8 mouse cellular contexts compared by ENCODE assay signal in the genomic region with DNA sequence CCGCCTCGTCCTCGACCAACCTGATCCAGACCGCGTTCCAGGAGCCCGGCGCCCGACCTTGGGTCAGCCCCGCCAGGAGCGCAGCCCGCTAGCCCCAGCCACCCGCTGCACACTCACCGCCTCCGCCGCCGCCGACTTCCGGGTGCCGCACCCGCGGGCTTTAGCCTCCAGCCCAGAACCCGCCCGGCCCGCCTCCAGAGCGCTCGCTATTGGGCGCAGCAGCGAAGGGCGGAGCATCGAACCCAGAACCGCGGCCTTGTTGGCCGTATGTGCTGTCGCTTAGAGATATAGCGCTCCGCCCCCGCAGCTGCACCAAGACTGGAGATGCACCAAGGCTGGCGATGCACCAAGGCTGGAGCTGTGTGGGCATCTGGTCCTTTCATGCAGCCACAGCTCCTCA. TPM values are rescaled to one million over a fixed set of nuclear protein-coding genes. Genes with fewer than 3 reads are reported as not detected.
A peak's percentile ranks its signal among the peaks of the same experiment; 100 is the strongest.
DNase-seq lines count a peak whose midpoint lies in the region; ATAC-seq and TF ChIP-seq lines count a peak whose summit lies in the region.

No protein-coding gene starts in this region.

- no peaks in the 10 kb centered on the region for H3K36me3 ChIP-seq in hindbrain, embryonic 14.5 days (replicated peaks; ENCODE audit: control insufficient read depth, insufficient read depth)

- peak; percentile 88 for ATAC-seq in Patski
- ATAC-seq in hindbrain, embryonic 14.5 days (ENCODE audit: low FRiP score) = peak; percentile 92

- H3K9ac ChIP-seq in hindbrain, embryonic 14.5 days = peak overlapping the region; percentile 74

- no peaks in the 10 kb centered on the region for H3K27me3 ChIP-seq in Patski
- no peaks in the 10 kb centered on the region for H3K27me3 ChIP-seq in hindbrain, embryonic 14.5 days (ENCODE audit: control insufficient read depth, insufficient read depth, low read length)

- no peak for TF ChIP-seq CTCF in Patski (IDR thresholded peaks at IDR 0.05)

- CTCF ChIA-PET in Patski (lab: Charles Lee) = interaction anchor here (1.1 to 4.7 kb wide), 4 partner anchors 99 to 455 kb away, joined by 3 to 33 read pairs (median 12); no protein-coding TSS in a partner anchor

- peak; percentile 61 for DNase-seq in Patski (ENCODE audit: low read depth, low spot score)
- DNase-seq in cerebellum, postnatal 14 days = peak; percentile 96 to 98
- peak; percentile 95 for DNase-seq in frontal cortex, postnatal 14 days (ENCODE audit: low spot score in 2 of 2)
- peak; percentile 96 for DNase-seq in hindbrain, embryonic 14.5 days (ENCODE audit: low spot score)
- peak; percentile 96 to 97 for DNase-seq in layer of hippocampus, postnatal 36 days
- peak; percentile 98 for DNase-seq in lung, postnatal 36 days
- DNase-seq in retina, postnatal 1 day = peak; percentile 98
- peak; percentile 91 to 95 for DNase-seq in urinary bladder, adult 18-20 months (ENCODE audit: low spot score in 2 of 2)

- under 1% methylated on average over 38 of the region's 38 CpGs for WGBS in hindbrain, embryonic 14.5 days

- peak overlapping the region; percentile 65 for H3K4me2 ChIP-seq in hindbrain, embryonic 14.5 days (replicated peaks)

- POLR2A ChIA-PET in Patski (lab: Charles Lee) = interaction anchor here (1.2 kb wide), 1 partner anchor 61 kb away, joined by 3 read pairs; no protein-coding TSS in a partner anchor

- no peaks in the 10 kb centered on the region for H3K9me3 ChIP-seq in hindbrain, embryonic 14.5 days (ENCODE audit: control insufficient read depth, low read length)

- peaks cover 34% of the 10 kb centered on the region for H3K4me1 ChIP-seq in hindbrain, embryonic 14.5 days (replicated peaks; ENCODE audit: control insufficient read depth, insufficient read depth, low read length)

- in situ Hi-C loops in Patski (cut with MboI; ENCODE audit: low pct_unique_long_range_greater_than_20kb) = loop anchor here (10.0 kb wide), 1 partner anchor 171 kb away; no protein-coding TSS in a partner anchor

- H3K4me3 ChIP-seq in hindbrain, embryonic 14.5 days (replicated peaks; ENCODE audit: low read length) = peak overlapping the region; percentile 59

- peak overlapping the region; percentile 83 for H3K27ac ChIP-seq in hindbrain, embryonic 14.5 days

RNA-seq across cellular contexts. Expression of a gene that starts 4.1 kb away (rescaled TPM):
- 23.7 TPM for polyA plus RNA-seq in Patski (2021)
- polyA plus RNA-seq in hindbrain, embryonic 14.5 days (2014; fragmentation: Nextera tagmentation; extraction: Ambion mirVana) = 94.5 and 97.9 TPM in 2 replicates
- total RNA-seq in layer of hippocampus, postnatal 36 days (2021) = 100 to 1,000 TPM; 124 to 125 TPM

RNA-seq across cellular contexts. Expression of a gene that starts 4.2 kb away (rescaled TPM):
- 25.6 TPM for polyA plus RNA-seq in Patski (2021)
- polyA plus RNA-seq in hindbrain, embryonic 14.5 days (2014; fragmentation: Nextera tagmentation; extraction: Ambion mirVana) = 53.2 and 64.6 TPM in 2 replicates
- 10 to 100 TPM; 36.2 to 37.7 TPM for total RNA-seq in layer of hippocampus, postnatal 36 days (2021)

RNA-seq across cellular contexts. Expression of a gene that starts 54.7 kb away (rescaled TPM):
- polyA plus RNA-seq in Patski (2021) = 24.2 TPM
- polyA plus RNA-seq in hindbrain, embryonic 14.5 days (2014; fragmentation: Nextera tagmentation; extraction: Ambion mirVana) = 31.8 and 35.2 TPM in 2 replicates
- 10 to 100 TPM; 45.1 to 50.2 TPM for total RNA-seq in layer of hippocampus, postnatal 36 days (2021)

Comparison
In these comparisons a context has a peak if more than half of its experiments do, and no peak if none do; other contexts are left out.
1. Peak in every context shown above with its lines: DNase-seq, ATAC-seq, H3K4me3 ChIP-seq and H3K27ac ChIP-seq.